Mouse (Mus musculus) neural tube, postnatal 0 days (tissue): ENCODE data around the gene Mettl7a3. TPM values are rescaled to one million over a fixed set of nuclear protein-coding genes. Genes with fewer than 3 reads are reported as not detected.

Experiments
- polyA plus RNA-seq: library from polyadenylated mRNA; unstranded; fragments of >200 nt; fragmentation: Nextera tagmentation; extraction: Ambion mirVana; gene quantifications from 2 replicates; pipeline ENCODE4 v1.2.1, GENCODE M21; 2015

Gene Mettl7a3
- polyA plus RNA-seq, result 0.36 and 0.66 TPM in 2 replicates

GRCm38 (mm10) chr15:100334629-100335028 lies at the start of gene Mettl7a3:
TSS of gene Mettl7a3 (plus strand) at chr15:100334929.

GRCm38 (mm10) chr15:100304019-100304991 lies 30.4 kb upstream of the Mettl7a3 start, which contains the start of gene Mettl7a1:
TSS of gene Mettl7a1 (plus strand) at chr15:100304140.

GRCm38 (mm10) chr15:100352711-100353250 lies 18.1 kb downstream of the Mettl7a3 start, which contains the start of the genes Methig1 and Mettl7a2:
TSS of gene Methig1 (plus strand) at chr15:100353149.
TSS of gene Mettl7a2 (plus strand) at chr15:100353200.

GRCm38 (mm10) chr15:100364242-100364641 lies 29.5 kb downstream of the Mettl7a3 start, which contains the start of gene Higd1c:
TSS of gene Higd1c (plus strand) at chr15:100364542.

Other genes with a start within 250 kb of the Mettl7a3 start
- 11.0 and 13.0 TPM in 2 replicates for gene Atf1, start 107.1 kb upstream of the Mettl7a3 start, polyA plus RNA-seq
- not detected in 2 replicates for gene Tmprss12, start 54.1 kb upstream of the Mettl7a3 start, polyA plus RNA-seq
- gene Mettl7a1, start 30.8 kb upstream of the Mettl7a3 start, polyA plus RNA-seq, result 3.7 and 3.8 TPM in 2 replicates
- 0.15 and 0.18 TPM in 2 replicates for gene Methig1, start 18.2 kb downstream of the Mettl7a3 start, polyA plus RNA-seq
- gene Mettl7a2, start 18.3 kb downstream of the Mettl7a3 start, polyA plus RNA-seq, result not detected in 2 replicates
- 0.52 TPM in 1 of 2 replicates, not detected in the other for gene Higd1c, start 29.6 kb downstream of the Mettl7a3 start, polyA plus RNA-seq
- 0.18 and 0.22 TPM in 2 replicates for gene Gm5475, start 87.2 kb downstream of the Mettl7a3 start, polyA plus RNA-seq
- gene Slc11a2, start 90.1 kb downstream of the Mettl7a3 start, polyA plus RNA-seq, result 17.0 and 17.7 TPM in 2 replicates
- 49.2 and 51.9 TPM in 2 replicates for gene Letmd1, start 134.1 kb downstream of the Mettl7a3 start, polyA plus RNA-seq
- gene Csrnp2, start 160.6 kb downstream of the Mettl7a3 start, polyA plus RNA-seq, result 27.6 and 28.0 TPM in 2 replicates
- gene Tfcp2, start 217.1 kb downstream of the Mettl7a3 start, polyA plus RNA-seq, result 27.6 and 30.8 TPM in 2 replicates